27 mouse cellular contexts compared by ENCODE assay signal in the genomic region with DNA sequence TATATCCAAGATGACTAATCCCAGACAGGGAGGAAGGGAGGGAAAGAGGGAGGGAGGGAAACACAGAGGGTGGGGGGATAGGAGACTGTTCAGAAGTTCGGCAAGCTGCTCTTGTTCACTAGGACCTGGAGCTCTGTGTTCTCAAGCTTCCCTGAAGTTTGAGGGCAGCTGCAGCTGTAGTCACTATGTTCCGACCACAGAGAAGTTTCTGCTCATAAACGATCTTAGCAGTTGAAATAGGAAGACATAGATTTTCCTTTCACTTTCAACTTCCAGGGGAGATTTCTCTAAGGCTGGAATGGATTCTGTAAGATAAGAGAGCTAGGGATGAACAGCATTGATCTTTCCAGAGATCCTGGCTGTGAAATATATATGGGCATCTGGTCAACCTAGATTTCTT. TPM values are rescaled to one million over a fixed set of nuclear protein-coding genes. Genes with fewer than 3 reads are reported as not detected.
DNase-seq lines count a peak whose midpoint lies in the region; ATAC-seq and TF ChIP-seq lines count a peak whose summit lies in the region.
"Had no signal": no experiment of that assay in that cellular context is flagged by ENCODE, and none has a peak within 500 bp of the region (broad histone marks: within the 10 kb centered on the region; RNA-seq: fewer than 3 reads in every experiment).

No protein-coding gene starts in this region.

- TF ChIP-seq CTCF in intestine, postnatal 0 days (IDR thresholded peaks at IDR 0.05; ENCODE audit: low read depth), result no peak

- peak; percentile 52 for DNase-seq in 416B (ENCODE audit: low read depth)
- DNase-seq in brain, adult 2 months (ENCODE audit: low read depth, low spot score), result peak; percentile 16
- DNase-seq in MN1 (ENCODE audit: low spot score), result no peak
- DNase-seq in spleen, postnatal 36 days (ENCODE audit: low spot score in 2 of 2), result no peak
- DNase-seq: cerebellum, adult 2 months; cerebellum, postnatal 36 days; kidney, adult 18-20 months; liver; lung, postnatal 36 days; right cerebral cortex, adult 18-20 months; right cerebral cortex, postnatal 4 days; thymus, postnatal 14 days had no signal

- peak overlapping the region; percentile 32 for H3K4me2 ChIP-seq in intestine, postnatal 0 days (replicated peaks; ENCODE audit: low read depth)
- no peak overlapping the region for H3K4me2 ChIP-seq in intestine, embryonic 15.5 days (replicated peaks)
- H3K4me2 ChIP-seq: neural tube, embryonic 15.5 days had no signal

- no peak for ATAC-seq in intestine, postnatal 0 days
- ATAC-seq in intestine, embryonic 15.5 days, result no peak
- no peak for ATAC-seq in inflammation-experienced regulatory T-cells, adult 6 months
- ATAC-seq: forebrain, embryonic 16.5 days; hindbrain, embryonic 16.5 days; midbrain, embryonic 16.5 days; Patski had no signal

- H3K9ac ChIP-seq in intestine, postnatal 0 days (ENCODE audit: low read depth, low read length), result no peak overlapping the region
- H3K9ac ChIP-seq in intestine, embryonic 15.5 days, result no peak overlapping the region
- H3K9ac ChIP-seq: neural tube, embryonic 15.5 days had no signal

- H3K4me3 ChIP-seq in intestine, postnatal 0 days (ENCODE audit: low read depth, low read length), result 0 out of 2 replicates have a peak overlapping the region, but pooled peaks have one; percentile 7
- no peak overlapping the region for H3K4me3 ChIP-seq in intestine, embryonic 15.5 days (replicated peaks)
- H3K4me3 ChIP-seq in megakaryocyte, embryonic 14.5 days (replicated peaks), result peak overlapping the region; percentile 64
- H3K4me3 ChIP-seq: forebrain, embryonic 10.5 days; heart, embryonic 10.5 days; hindbrain, embryonic 10.5 days; limb, embryonic 10.5 days; midbrain, embryonic 10.5 days; neural tube, embryonic 15.5 days had no signal

- H3K27ac ChIP-seq in intestine, postnatal 0 days (ENCODE audit: low read depth, low read length), result no peak overlapping the region
- no peak overlapping the region for H3K27ac ChIP-seq in intestine, embryonic 15.5 days
- H3K27ac ChIP-seq: forebrain, embryonic 10.5 days; heart, embryonic 10.5 days; hindbrain, embryonic 10.5 days; limb, embryonic 10.5 days; midbrain, embryonic 10.5 days; neural tube, embryonic 15.5 days had no signal

- no peaks in the 10 kb centered on the region; the same call in 1 of the 2 replicates for H3K27me3 ChIP-seq in intestine, postnatal 0 days (replicated peaks; ENCODE audit: control insufficient read depth, insufficient read depth, low read length)
- no peaks in the 10 kb centered on the region for H3K27me3 ChIP-seq in intestine, embryonic 15.5 days (replicated peaks)
- H3K27me3 ChIP-seq in megakaryocyte, embryonic 14.5 days (replicated peaks), result peaks cover 4% of the 10 kb centered on the region
- H3K27me3 ChIP-seq: neural tube, embryonic 15.5 days had no signal

- WGBS in intestine, postnatal 0 days, result 38% methylated on average over 3 of the region's 3 CpGs
- WGBS in intestine, embryonic 15.5 days, result 43% methylated on average over 3 of the region's 3 CpGs

- H3K4me1 ChIP-seq in intestine, postnatal 0 days (replicated peaks; ENCODE audit: control insufficient read depth, insufficient read depth, low read length), result no peaks in the 10 kb centered on the region
- H3K4me1 ChIP-seq in intestine, embryonic 15.5 days (replicated peaks), result no peaks in the 10 kb centered on the region
- H3K4me1 ChIP-seq in megakaryocyte, embryonic 14.5 days, result peaks cover 12% of the 10 kb centered on the region
- H3K4me1 ChIP-seq: heart, embryonic 10.5 days; hindbrain, embryonic 10.5 days; limb, embryonic 10.5 days; midbrain, embryonic 10.5 days; neural tube, embryonic 15.5 days had no signal

- H3K36me3 ChIP-seq in intestine, postnatal 0 days (ENCODE audit: control insufficient read depth, insufficient read depth), result no peaks in the 10 kb centered on the region
- no peaks in the 10 kb centered on the region for H3K36me3 ChIP-seq in intestine, embryonic 15.5 days
- no peaks in the 10 kb centered on the region for H3K36me3 ChIP-seq in megakaryocyte, embryonic 14.5 days (replicated peaks; ENCODE audit: low read length)
- H3K36me3 ChIP-seq: forebrain, embryonic 10.5 days; heart, embryonic 10.5 days; hindbrain, embryonic 10.5 days; limb, embryonic 10.5 days; midbrain, embryonic 10.5 days; neural tube, embryonic 15.5 days had no signal

- H3K9me3 ChIP-seq in intestine, postnatal 0 days (ENCODE audit: control insufficient read depth), result no peaks in the 10 kb centered on the region; the same call in 1 of the 2 replicates
- H3K9me3 ChIP-seq in intestine, embryonic 15.5 days, result no peaks in the 10 kb centered on the region
- peaks cover 13% of the 10 kb centered on the region for H3K9me3 ChIP-seq in megakaryocyte, embryonic 14.5 days
- H3K9me3 ChIP-seq: forebrain, embryonic 10.5 days; heart, embryonic 10.5 days; hindbrain, embryonic 10.5 days; limb, embryonic 10.5 days; midbrain, embryonic 10.5 days; neural tube, embryonic 15.5 days had no signal

RNA-seq across cellular contexts. Expression of gene Cyp2r1, which starts 14.2 kb away (rescaled TPM):
- 1.8 and 2.8 TPM in 2 replicates for polyA plus RNA-seq in intestine, postnatal 0 days (2015; fragmentation: Nextera tagmentation; extraction: Ambion mirVana)
- 1.6 and 2.0 TPM in 2 replicates for polyA plus RNA-seq in intestine, embryonic 15.5 days (2015; fragmentation: Nextera tagmentation; extraction: Ambion mirVana)
- polyA plus RNA-seq in megakaryocyte, embryonic 14.5 days (2012; ENCODE audit: insufficient read depth, low replicate concordance), result not detected in 2 replicates
- polyA plus RNA-seq in inflammation-experienced regulatory T-cells, adult 6 months (2017; shearing (Covaris generic)), result under 1 TPM in 2 of 3 experiments, not detected in 1; 0.94 to 0.97 TPM

RNA-seq across cellular contexts. Expression of gene Calca, which starts 59.2 kb away (rescaled TPM):
- polyA plus RNA-seq in intestine, postnatal 0 days (2015; fragmentation: Nextera tagmentation; extraction: Ambion mirVana), result 1.7 and 2.6 TPM in 2 replicates
- polyA plus RNA-seq in intestine, embryonic 15.5 days (2015; fragmentation: Nextera tagmentation; extraction: Ambion mirVana), result 1.7 and 2.7 TPM in 2 replicates
- 5.9 TPM in 1 of 2 replicates, not detected in the other for polyA plus RNA-seq in megakaryocyte, embryonic 14.5 days (2012; ENCODE audit: insufficient read depth, low replicate concordance)
- polyA plus RNA-seq in inflammation-experienced regulatory T-cells, adult 6 months (2017; shearing (Covaris generic)), result under 1 TPM in 1 of 3 experiments, not detected in 2; 0.78 TPM
- polyA plus RNA-seq: large intestine, adult 2 months; limb, embryonic 10.5 days; Patski had no signal

Comparison
In these comparisons a context has a peak if more than half of its experiments do, and no peak if none do; other contexts are left out.
1. DNase-seq: peak in 416B (single experiment) and brain, adult 2 months (single experiment); none in MN1 (single experiment) and spleen, postnatal 36 days (0 of 2).